Mouse (Mus musculus): Measurements from ENCODE around the gene Alas2. TPM values are rescaled to one million over a fixed set of nuclear protein-coding genes. Genes with fewer than 3 reads are reported as not detected.

Alas2 gene
- total and polyA plus RNA-seq, 2 experiments from 2014 or later = 7.8 to 23.0 TPM

DNA sequence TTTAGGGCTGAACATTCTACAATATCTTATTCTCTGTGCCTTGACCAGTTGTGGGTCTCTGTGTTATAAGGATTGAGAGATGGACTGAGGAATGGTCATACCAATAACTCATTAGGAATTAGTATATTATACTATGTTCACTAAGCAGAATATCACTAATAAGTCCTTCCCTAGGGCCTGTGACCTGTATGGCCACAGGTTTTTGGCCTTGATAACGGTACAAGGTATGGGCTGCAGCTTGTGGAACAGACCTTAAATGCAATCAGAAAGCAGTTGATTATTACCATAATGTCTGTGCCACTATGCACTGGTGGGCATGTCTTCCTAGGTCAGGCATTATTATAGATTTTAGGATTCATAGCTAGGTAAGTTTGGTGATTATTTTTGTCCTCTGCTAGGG is 30.7 kb upstream of the Alas2 start:
- 93% methylated on average over 1 of the region's 1 CpGs for WGBS
- no peak overlapping the region for H3K4me2 ChIP-seq (ENCODE audit: low read depth, low read length, poor library complexity, severe bottlenecking)
- no peak overlapping the region for H3K9ac ChIP-seq (replicated peaks; ENCODE audit: low read length, poor library complexity, severe bottlenecking)
- no peaks in the 10 kb centered on the region for H3K9me3 ChIP-seq (ENCODE audit: low read length)
- H3K4me3 ChIP-seq (ENCODE audit: low read depth, low read length) = no peak overlapping the region
- H3K36me3 ChIP-seq (ENCODE audit: insufficient read depth, low read length) = no peaks in the 10 kb centered on the region
- DNase-seq (ENCODE audit: low spot score) (no peak), ATAC-seq (ENCODE audit: low FRiP score) (no peak)
- H3K27me3 ChIP-seq (ENCODE audit: insufficient read depth, low read length) = no peaks in the 10 kb centered on the region
- no peak for TF ChIP-seq CTCF (IDR thresholded peaks at IDR 0.05)
- H3K27ac ChIP-seq (ENCODE audit: low read depth, low read length) = no peak overlapping the region
- no peaks in the 10 kb centered on the region for H3K4me1 ChIP-seq (ENCODE audit: insufficient read depth, low read length)

DNA sequence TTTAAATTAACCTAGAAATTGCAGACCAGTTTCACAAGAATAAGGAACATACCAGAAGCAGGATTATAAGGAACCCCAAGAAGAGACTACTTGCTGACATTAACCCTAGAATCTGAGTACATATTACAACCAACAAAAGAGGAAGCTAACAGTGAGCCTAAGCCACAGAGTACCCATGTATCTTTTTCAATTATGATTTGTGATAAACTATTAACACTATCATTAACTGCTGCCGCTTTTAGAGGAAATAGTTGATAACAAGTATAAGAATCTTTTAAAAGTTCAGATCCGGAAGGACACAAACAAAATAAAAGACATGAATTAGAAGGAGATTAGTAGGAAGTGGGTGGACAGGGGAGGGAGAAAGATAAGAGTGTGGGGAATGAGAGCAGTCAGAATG is 7.1 kb upstream of the Alas2 start:
- H3K27ac ChIP-seq (ENCODE audit: low read depth, low read length) = no peak overlapping the region
- H3K9me3 ChIP-seq (ENCODE audit: low read length) = no peaks in the 10 kb centered on the region
- no peaks in the 10 kb centered on the region for H3K27me3 ChIP-seq (ENCODE audit: insufficient read depth, low read length)
- no peak overlapping the region for H3K9ac ChIP-seq (replicated peaks; ENCODE audit: low read length, poor library complexity, severe bottlenecking)
- TF ChIP-seq CTCF (IDR thresholded peaks at IDR 0.05) = no peak
- H3K4me1 ChIP-seq (ENCODE audit: insufficient read depth, low read length) = no peaks in the 10 kb centered on the region
- 96% methylated on average over 2 of the region's 2 CpGs for WGBS
- DNase-seq (ENCODE audit: low spot score) (no peak), ATAC-seq (ENCODE audit: low FRiP score) (no peak)
- no peak overlapping the region for H3K4me2 ChIP-seq (ENCODE audit: low read depth, low read length, poor library complexity, severe bottlenecking)
- H3K4me3 ChIP-seq (ENCODE audit: low read depth, low read length) = no peak overlapping the region
- H3K36me3 ChIP-seq (ENCODE audit: insufficient read depth, low read length) = no peaks in the 10 kb centered on the region

GRCm38 (mm10) chrX:150541684-150542083 is 5.5 kb upstream of the Alas2 start:
- H3K4me3 ChIP-seq (ENCODE audit: low read depth, low read length) = no peak overlapping the region
- H3K4me2 ChIP-seq (ENCODE audit: low read depth, low read length, poor library complexity, severe bottlenecking) = no peak overlapping the region
- DNase-seq (ENCODE audit: low spot score) = no peak
- no peaks in the 10 kb centered on the region for H3K36me3 ChIP-seq (ENCODE audit: insufficient read depth, low read length)
- H3K27ac ChIP-seq (ENCODE audit: low read depth, low read length) = no peak overlapping the region
- TF ChIP-seq CTCF (IDR thresholded peaks at IDR 0.05) = no peak
- H3K9me3 ChIP-seq (ENCODE audit: low read length) = no peaks in the 10 kb centered on the region
- no peaks in the 10 kb centered on the region for H3K4me1 ChIP-seq (ENCODE audit: insufficient read depth, low read length)
- ATAC-seq (ENCODE audit: low FRiP score) = no peak
- H3K9ac ChIP-seq (replicated peaks; ENCODE audit: low read length, poor library complexity, severe bottlenecking) = no peak overlapping the region
- H3K27me3 ChIP-seq (ENCODE audit: insufficient read depth, low read length) = no peaks in the 10 kb centered on the region

- no peak overlapping the region for H3K27ac ChIP-seq (ENCODE audit: low read depth, low read length)
- no peak for ATAC-seq (ENCODE audit: low FRiP score)
- WGBS = 90% methylated on average over 3 of the region's 3 CpGs
- H3K4me1 ChIP-seq (ENCODE audit: insufficient read depth, low read length) = no peaks in the 10 kb centered on the region
- H3K36me3 ChIP-seq (ENCODE audit: insufficient read depth, low read length) = no peaks in the 10 kb centered on the region
- no peak overlapping the region for H3K4me2 ChIP-seq (ENCODE audit: low read depth, low read length, poor library complexity, severe bottlenecking)
- no peaks in the 10 kb centered on the region for H3K9me3 ChIP-seq (ENCODE audit: low read length)
- TF ChIP-seq CTCF (IDR thresholded peaks at IDR 0.05) = no peak
- no peak overlapping the region for H3K9ac ChIP-seq (replicated peaks; ENCODE audit: low read length, poor library complexity, severe bottlenecking)
- no peak for DNase-seq (ENCODE audit: low spot score)
- H3K27me3 ChIP-seq (ENCODE audit: insufficient read depth, low read length) = no peaks in the 10 kb centered on the region
- no peak overlapping the region for H3K4me3 ChIP-seq (ENCODE audit: low read depth, low read length)
Measured at GRCm38 (mm10) chrX:150549639-150550038, 2.5 kb downstream of the Alas2 start.

- Histone ChIP-seq H3K9me3 (ENCODE audit: low read length) (no peaks in the 10 kb centered on the region), H3K27me3 (ENCODE audit: insufficient read depth, low read length) (no peaks in the 10 kb centered on the region), H3K4me1 (ENCODE audit: insufficient read depth, low read length) (no peaks in the 10 kb centered on the region), H3K4me2 (ENCODE audit: low read depth, low read length, poor library complexity, severe bottlenecking) (no peak overlapping the region), H3K9ac (replicated peaks; ENCODE audit: low read length, poor library complexity, severe bottlenecking) (no peak overlapping the region), H3K4me3 (ENCODE audit: low read depth, low read length) (no peak overlapping the region), H3K36me3 (ENCODE audit: insufficient read depth, low read length) (no peaks in the 10 kb centered on the region), H3K27ac (ENCODE audit: low read depth, low read length) (no peak overlapping the region)
- 93% methylated on average over 2 of the region's 2 CpGs for WGBS
- ATAC-seq (ENCODE audit: low FRiP score) = no peak
- DNase-seq (ENCODE audit: low spot score) = no peak
- TF ChIP-seq CTCF (IDR thresholded peaks at IDR 0.05) = no peak
Measured at GRCm38 (mm10) chrX:150551986-150552385, 4.8 kb downstream of the Alas2 start.

GRCm38 (mm10) chrX:150554032-150554431 is 6.9 kb downstream of the Alas2 start:
- H3K4me3 ChIP-seq (ENCODE audit: low read depth, low read length) = no peak overlapping the region
- no peak overlapping the region for H3K9ac ChIP-seq (replicated peaks; ENCODE audit: low read length, poor library complexity, severe bottlenecking)
- WGBS = 86% methylated on average over 3 of the region's 3 CpGs
- H3K27ac ChIP-seq (ENCODE audit: low read depth, low read length) = no peak overlapping the region
- no peaks in the 10 kb centered on the region for H3K27me3 ChIP-seq (ENCODE audit: insufficient read depth, low read length)
- no peaks in the 10 kb centered on the region for H3K9me3 ChIP-seq (ENCODE audit: low read length)
- no peaks in the 10 kb centered on the region for H3K4me1 ChIP-seq (ENCODE audit: insufficient read depth, low read length)
- no peak overlapping the region for H3K4me2 ChIP-seq (ENCODE audit: low read depth, low read length, poor library complexity, severe bottlenecking)
- no peak for ATAC-seq (ENCODE audit: low FRiP score)
- no peaks in the 10 kb centered on the region for H3K36me3 ChIP-seq (ENCODE audit: insufficient read depth, low read length)
- no peak for TF ChIP-seq CTCF (IDR thresholded peaks at IDR 0.05)
- no peak for DNase-seq (ENCODE audit: low spot score)
